Mouse (Mus musculus): Measurements from ENCODE around the gene Ap1g2. TPM values are rescaled to one million over a fixed set of nuclear protein-coding genes. Genes with fewer than 3 reads are reported as not detected.

The Ap1g2 gene
- polyA plus RNA-seq, 1 experiment from 2014 or later = 38.5 TPM

DNA sequence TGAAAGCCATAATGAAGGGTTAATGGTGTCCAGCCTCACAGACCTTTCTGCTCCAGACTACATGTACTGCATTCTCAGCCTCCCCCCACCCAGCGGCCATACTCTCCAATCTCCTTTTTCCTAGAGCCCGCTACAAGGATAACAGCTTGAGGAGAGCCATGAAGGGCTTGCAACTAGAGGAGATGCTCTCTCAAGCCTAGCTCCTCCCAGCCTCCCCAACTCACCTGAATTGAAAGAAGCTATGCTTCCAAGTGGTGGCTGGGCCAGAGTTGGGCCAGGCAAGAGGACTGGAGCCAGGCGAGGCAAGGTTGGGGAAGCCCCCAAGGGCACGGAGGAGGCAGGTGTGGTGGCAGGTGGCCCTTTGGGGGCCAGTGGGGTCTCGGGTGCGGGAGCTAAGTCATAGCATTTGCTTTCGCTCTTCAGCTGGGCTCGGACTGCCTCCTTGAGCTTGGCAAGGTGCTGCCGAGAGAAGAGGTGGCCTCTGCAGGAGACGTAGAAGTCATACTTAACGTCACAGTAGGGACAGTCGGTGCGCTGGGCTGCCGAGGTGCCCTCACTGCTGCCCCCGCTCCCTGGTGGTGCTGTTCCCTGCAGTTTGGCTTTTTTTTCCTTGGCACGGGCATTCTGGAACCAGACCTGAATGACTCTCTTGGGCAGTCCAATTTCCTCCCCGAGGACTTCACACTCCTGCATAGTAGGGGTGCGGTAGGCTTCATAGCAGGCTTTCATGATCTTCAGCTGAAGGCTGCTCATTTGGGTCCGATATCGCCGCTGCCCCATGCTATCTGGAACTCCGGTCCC, 42.6 kb downstream of the Ap1g2 start:
- Histone ChIP-seq H3K27me3 (replicated peaks) (no peaks in the 10 kb centered on the region), H3K36me3 (no peaks in the 10 kb centered on the region), H3K4me2 (no peak overlapping the region), H3K9me3 (no peaks in the 10 kb centered on the region), H3K27ac (no peak overlapping the region), H3K9ac (no peak overlapping the region), H3K4me3 (replicated peaks) (no peak overlapping the region), H3K4me1 (peaks cover 9% of the 10 kb centered on the region)
- WGBS = 82% methylated on average over 22 of the region's 22 CpGs
- ATAC-seq (ENCODE audit: insufficient read depth, low FRiP score, low read depth) = no peak

DNA sequence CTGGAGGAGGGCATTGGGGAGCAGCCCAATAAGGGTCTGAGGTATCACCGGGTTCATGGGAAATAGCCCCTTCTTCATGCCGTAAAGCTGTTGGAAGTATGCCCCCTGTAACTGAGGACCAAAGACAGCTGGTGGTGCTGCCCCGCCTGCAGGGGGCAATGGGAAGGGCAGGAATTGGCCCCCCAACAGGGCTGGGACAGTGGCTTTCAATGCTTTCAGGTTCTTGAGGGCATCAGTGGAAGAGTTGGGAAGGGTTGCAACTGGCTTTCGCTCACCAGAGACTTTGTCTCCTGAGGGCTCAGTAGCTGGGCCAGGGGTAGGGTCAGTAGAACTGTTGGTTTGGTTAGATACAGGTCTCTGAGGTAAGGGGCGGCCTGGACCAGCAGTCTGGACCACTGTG, 43.3 kb downstream of the Ap1g2 start:
- 85% methylated on average over 5 of the region's 5 CpGs for WGBS
- H3K4me3 ChIP-seq (replicated peaks) = no peak overlapping the region
- H3K36me3 ChIP-seq = no peaks in the 10 kb centered on the region
- H3K9me3 ChIP-seq = no peaks in the 10 kb centered on the region
- no peaks in the 10 kb centered on the region for H3K27me3 ChIP-seq (replicated peaks)
- peaks cover 9% of the 10 kb centered on the region for H3K4me1 ChIP-seq
- ATAC-seq (ENCODE audit: insufficient read depth, low FRiP score, low read depth) = no peak
- peak overlapping the region; percentile 39 for H3K4me2 ChIP-seq
- H3K27ac ChIP-seq = no peak overlapping the region
- no peak overlapping the region for H3K9ac ChIP-seq

- 14% methylated on average over 17 of the region's 17 CpGs for WGBS
- Histone ChIP-seq H3K9me3 (no peaks in the 10 kb centered on the region), H3K9ac (no peak overlapping the region), H3K27ac (no peak overlapping the region), H3K27me3 (replicated peaks) (no peaks in the 10 kb centered on the region), H3K4me1 (peaks cover 9% of the 10 kb centered on the region), H3K4me2 (peak overlapping the region; percentile 39), H3K4me3 (replicated peaks) (no peak overlapping the region), H3K36me3 (no peaks in the 10 kb centered on the region)
- peak; percentile 91 for ATAC-seq (ENCODE audit: insufficient read depth, low FRiP score, low read depth)
These were observed 43.8 kb downstream of the Ap1g2 start for GRCm38 (mm10) chr14:55062626-55063025.

DNA sequence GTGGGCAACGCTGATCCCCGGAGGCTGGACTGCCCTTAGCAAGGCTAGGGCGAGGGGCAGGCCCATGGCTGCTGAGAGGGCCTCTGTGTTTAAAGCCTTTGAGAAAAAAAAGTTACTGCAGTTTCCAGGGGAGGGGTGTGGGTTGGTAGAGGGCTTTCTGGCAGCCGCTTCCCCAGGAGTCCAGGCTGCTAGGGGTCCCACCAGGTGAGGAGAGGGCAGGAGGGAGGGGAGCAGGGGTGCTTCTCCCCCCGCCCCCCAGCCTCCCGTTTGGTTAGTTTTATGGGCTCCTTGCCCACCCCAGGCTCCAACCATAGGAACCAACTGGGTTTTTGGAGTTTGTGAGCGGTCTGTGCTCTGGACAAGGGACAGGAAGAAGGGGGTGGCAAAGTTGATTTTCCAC, 44.5 kb downstream of the Ap1g2 start:
- ATAC-seq (ENCODE audit: insufficient read depth, low FRiP score, low read depth) = no peak
- H3K9ac ChIP-seq = no peak overlapping the region
- 42% methylated on average over 7 of the region's 7 CpGs for WGBS
- no peaks in the 10 kb centered on the region for H3K36me3 ChIP-seq
- H3K4me3 ChIP-seq (replicated peaks) = no peak overlapping the region
- H3K4me2 ChIP-seq = peak overlapping the region; percentile 39; the same call in 1 of the 2 replicates
- no peaks in the 10 kb centered on the region for H3K27me3 ChIP-seq (replicated peaks)
- H3K9me3 ChIP-seq = no peaks in the 10 kb centered on the region
- no peak overlapping the region for H3K27ac ChIP-seq
- H3K4me1 ChIP-seq = peaks cover 9% of the 10 kb centered on the region

DNA sequence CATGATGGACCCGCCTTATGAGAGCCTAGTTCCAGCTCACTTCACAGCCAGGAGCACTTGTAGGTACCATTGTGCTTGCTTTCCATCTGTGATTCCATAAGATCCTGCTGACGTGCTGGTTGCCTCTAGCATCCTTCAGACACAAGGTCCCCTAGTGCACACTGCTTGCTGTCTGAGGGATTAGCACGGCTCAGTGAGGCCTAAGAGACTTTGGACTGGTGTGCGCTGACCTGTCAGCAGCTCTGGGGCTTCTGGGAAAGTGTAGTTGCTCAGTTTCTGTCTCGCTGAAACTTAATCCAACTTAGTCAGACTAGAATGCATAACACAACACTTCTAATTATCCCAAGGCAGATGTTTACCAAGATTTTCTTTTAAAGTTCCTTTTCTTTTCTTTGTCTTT, 46.5 kb downstream of the Ap1g2 start:
- H3K27ac ChIP-seq = no peak overlapping the region
- H3K4me3 ChIP-seq (replicated peaks) = no peak overlapping the region
- H3K36me3 ChIP-seq = no peaks in the 10 kb centered on the region
- H3K4me1 ChIP-seq = peaks cover 9% of the 10 kb centered on the region
- H3K27me3 ChIP-seq (replicated peaks) = no peaks in the 10 kb centered on the region
- H3K4me2 ChIP-seq = no peak overlapping the region
- 69% methylated on average over 5 of the region's 5 CpGs for WGBS
- no peaks in the 10 kb centered on the region for H3K9me3 ChIP-seq
- ATAC-seq (ENCODE audit: insufficient read depth, low FRiP score, low read depth) = no peak
- H3K9ac ChIP-seq = no peak overlapping the region

- Histone ChIP-seq H3K4me2 (no peak overlapping the region), H3K9me3 (no peaks in the 10 kb centered on the region), H3K27ac (no peak overlapping the region), H3K36me3 (no peaks in the 10 kb centered on the region), H3K9ac (no peak overlapping the region), H3K4me1 (peaks cover 9% of the 10 kb centered on the region), H3K27me3 (replicated peaks) (no peaks in the 10 kb centered on the region), H3K4me3 (replicated peaks) (no peak overlapping the region)
- no peak for ATAC-seq (ENCODE audit: insufficient read depth, low FRiP score, low read depth)
- WGBS = 47% methylated on average over 1 of the region's 1 CpGs
These were observed 47.4 kb downstream of the Ap1g2 start for GRCm38 (mm10) chr14:55059009-55059408.

DNA sequence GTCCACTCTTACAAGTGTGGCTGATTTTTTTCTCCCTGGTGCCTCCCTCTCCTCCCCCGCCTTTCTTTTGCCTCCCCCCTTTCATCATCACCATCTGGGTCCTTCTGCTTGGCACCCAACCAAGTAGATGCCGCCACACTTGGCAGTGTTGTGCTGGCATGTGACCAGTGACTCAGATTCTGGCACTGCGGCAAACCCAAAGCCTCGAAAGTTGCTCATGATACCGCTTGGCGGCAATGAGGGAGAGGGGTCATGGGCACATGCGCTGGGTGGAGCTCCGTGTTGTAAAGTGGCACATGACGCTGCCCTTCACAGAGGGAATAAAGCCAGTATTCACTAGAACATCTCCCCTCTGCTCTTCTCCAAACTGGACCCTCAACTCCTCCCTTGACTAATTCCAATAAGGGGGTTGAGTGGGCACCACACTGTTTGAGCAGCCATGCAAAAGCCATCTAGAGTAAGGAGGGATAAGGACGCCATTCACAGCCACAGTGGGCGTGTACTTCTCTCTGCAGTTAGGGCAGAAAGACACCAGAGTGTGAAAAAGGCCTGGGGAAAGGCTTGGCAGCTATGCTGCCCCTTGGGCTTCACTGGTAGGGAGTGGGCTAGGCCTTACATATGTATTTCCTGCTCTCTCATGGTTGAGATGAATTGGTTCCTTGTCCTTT, 51.1 kb downstream of the Ap1g2 start:
- Histone ChIP-seq H3K9me3 (no peaks in the 10 kb centered on the region), H3K27me3 (replicated peaks) (no peaks in the 10 kb centered on the region), H3K9ac (no peak overlapping the region), H3K4me1 (no peaks in the 10 kb centered on the region), H3K36me3 (no peaks in the 10 kb centered on the region), H3K4me2 (no peak overlapping the region), H3K4me3 (replicated peaks) (no peak overlapping the region), H3K27ac (no peak overlapping the region)
- WGBS = 76% methylated on average over 11 of the region's 11 CpGs
- ATAC-seq (ENCODE audit: insufficient read depth, low FRiP score, low read depth) = no peak

DNA sequence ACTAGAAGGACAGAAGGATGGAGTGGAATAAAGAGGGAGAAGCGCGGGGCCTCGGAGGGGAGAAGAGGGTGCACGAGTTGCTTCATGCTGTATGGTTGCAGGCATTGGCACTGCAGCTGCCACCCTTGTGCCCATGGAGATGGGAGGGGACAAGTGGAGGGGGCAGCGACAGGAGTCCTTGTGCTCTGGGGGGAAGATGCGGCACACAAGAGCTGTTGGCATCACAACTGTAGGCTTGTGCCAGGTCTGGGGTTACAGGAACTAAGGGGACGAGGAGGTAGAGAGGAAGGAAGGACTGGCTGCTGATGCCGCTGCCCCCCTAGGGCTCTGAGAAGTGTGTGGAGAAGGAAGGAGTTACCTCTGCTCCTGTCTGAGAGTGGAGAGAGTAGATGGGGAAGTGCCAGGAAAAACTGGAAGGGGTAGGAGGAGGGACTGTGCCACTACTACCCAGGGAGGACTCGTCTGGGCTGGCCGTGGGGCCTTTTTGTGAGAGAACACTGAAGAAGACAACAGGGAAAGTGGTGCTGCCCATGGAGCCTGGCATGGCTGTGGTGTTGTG, 52.1 kb downstream of the Ap1g2 start:
- no peak overlapping the region for H3K4me2 ChIP-seq
- 84% methylated on average over 10 of the region's 10 CpGs for WGBS
- no peak overlapping the region for H3K9ac ChIP-seq
- no peak overlapping the region for H3K4me3 ChIP-seq (replicated peaks)
- no peaks in the 10 kb centered on the region for H3K4me1 ChIP-seq
- H3K27me3 ChIP-seq (replicated peaks) = no peaks in the 10 kb centered on the region
- ATAC-seq (ENCODE audit: insufficient read depth, low FRiP score, low read depth) = no peak
- no peaks in the 10 kb centered on the region for H3K9me3 ChIP-seq
- no peaks in the 10 kb centered on the region for H3K36me3 ChIP-seq
- no peak overlapping the region for H3K27ac ChIP-seq

DNA sequence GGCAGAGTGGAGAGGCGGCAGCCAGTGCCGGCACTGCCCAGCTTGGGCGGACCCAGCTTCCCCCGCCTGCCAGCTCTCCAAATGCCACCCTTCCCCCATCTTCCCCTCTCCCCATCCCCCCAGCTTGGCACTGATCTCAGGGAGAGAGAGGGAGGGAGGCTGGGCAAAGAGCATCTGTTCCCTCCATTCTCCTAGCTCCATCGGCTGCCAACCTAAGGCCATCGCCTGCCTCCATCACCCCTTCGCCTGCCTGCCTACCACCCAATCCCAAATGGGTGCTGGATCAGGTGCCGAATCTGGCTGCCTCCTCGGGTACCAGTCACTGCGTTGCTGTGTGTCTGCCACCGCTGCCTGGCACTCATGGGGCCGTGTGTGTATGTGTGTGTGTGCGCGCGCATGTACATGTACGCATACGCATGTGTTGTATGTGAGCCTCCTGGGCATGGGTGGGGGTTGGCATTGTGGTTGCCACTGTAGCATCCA, 52.6 kb downstream of the Ap1g2 start:
- Histone ChIP-seq H3K4me2 (no peak overlapping the region), H3K27ac (no peak overlapping the region), H3K36me3 (no peaks in the 10 kb centered on the region), H3K27me3 (replicated peaks) (no peaks in the 10 kb centered on the region), H3K4me1 (no peaks in the 10 kb centered on the region), H3K4me3 (replicated peaks) (no peak overlapping the region), H3K9ac (no peak overlapping the region), H3K9me3 (no peaks in the 10 kb centered on the region)
- WGBS = 87% methylated on average over 15 of the region's 17 CpGs
- ATAC-seq (ENCODE audit: insufficient read depth, low FRiP score, low read depth) = no peak

DNA sequence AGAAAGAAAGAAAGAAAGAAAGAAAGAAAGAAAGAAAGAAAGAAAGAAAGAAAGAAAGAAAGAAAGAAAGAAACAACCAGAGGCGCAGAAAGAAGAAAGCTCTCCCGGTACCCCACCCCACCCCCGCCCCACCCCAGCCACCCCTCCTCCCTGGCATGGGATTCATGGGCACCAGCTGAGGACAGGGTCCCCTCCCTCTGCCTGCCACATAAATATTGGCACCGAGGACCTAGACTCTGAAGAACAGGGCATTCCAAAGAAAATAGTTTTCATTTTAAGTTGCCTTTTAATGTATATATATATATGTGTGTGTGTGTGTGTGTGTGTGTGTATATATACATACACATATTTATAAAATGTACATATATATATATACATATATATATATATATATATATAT, 53.3 kb downstream of the Ap1g2 start:
- H3K9me3 ChIP-seq = no peaks in the 10 kb centered on the region
- WGBS = 76% methylated on average over 4 of the region's 4 CpGs

DNA sequence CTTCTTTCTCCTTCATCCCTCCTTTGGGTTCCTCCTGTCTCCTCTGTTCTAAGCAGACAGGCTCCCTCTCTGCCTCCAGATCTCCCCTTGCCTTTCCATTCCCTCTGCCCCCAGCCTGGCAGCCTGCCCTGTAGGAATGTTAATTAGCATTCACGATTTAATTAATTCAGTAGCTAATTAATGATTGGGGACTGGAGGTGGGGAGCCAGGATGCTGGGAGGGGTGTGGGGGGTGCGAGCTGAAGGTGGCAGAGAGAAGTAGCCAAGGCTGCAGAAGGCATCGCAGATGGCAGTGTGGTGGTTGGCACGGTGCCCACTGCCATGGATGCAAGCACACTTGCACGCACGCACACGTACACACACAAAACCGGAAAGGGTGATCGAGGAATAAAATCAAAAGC, 53.9 kb downstream of the Ap1g2 start:
- no peak overlapping the region for H3K4me2 ChIP-seq
- no peak overlapping the region for H3K27ac ChIP-seq
- H3K9me3 ChIP-seq = no peaks in the 10 kb centered on the region
- no peak overlapping the region for H3K4me3 ChIP-seq (replicated peaks)
- H3K36me3 ChIP-seq = no peaks in the 10 kb centered on the region
- no peak for ATAC-seq (ENCODE audit: insufficient read depth, low FRiP score, low read depth)
- H3K9ac ChIP-seq = no peak overlapping the region
- H3K27me3 ChIP-seq (replicated peaks) = no peaks in the 10 kb centered on the region
- 84% methylated on average over 9 of the region's 9 CpGs for WGBS
- H3K4me1 ChIP-seq = no peaks in the 10 kb centered on the region

More for the DNA sequence above, 53.3 kb downstream of the Ap1g2 start:
- Histone ChIP-seq H3K27me3 (replicated peaks) (no peaks in the 10 kb centered on the region), H3K9ac (no peak overlapping the region), H3K4me2 (no peak overlapping the region), H3K4me1 (no peaks in the 10 kb centered on the region), H3K4me3 (replicated peaks) (no peak overlapping the region), H3K36me3 (no peaks in the 10 kb centered on the region), H3K27ac (no peak overlapping the region)
- ATAC-seq (ENCODE audit: insufficient read depth, low FRiP score, low read depth) = no peak
